Mouse (Mus musculus): ENCODE data around the gene Ptprj.

Gene Ptprj

GRCm38 (mm10) chr2:90580236-90581005 is at the start of gene Ptprj:
Ptprj (minus strand) TSS chr2:90580647.
- peak; percentile 73 for DNase-seq

GRCm38 (mm10) chr2:90629552-90629951 is 49.1 kb upstream of the Ptprj start:
- no peak for DNase-seq

- DNase-seq, result no peak
Observed at GRCm38 (mm10) chr2:90628261-90628660, 47.8 kb upstream of the Ptprj start.

GRCm38 (mm10) chr2:90624920-90625319 is 44.5 kb upstream of the Ptprj start:
- peak; percentile 88 for DNase-seq

- peak; percentile 76 for DNase-seq
Observed at GRCm38 (mm10) chr2:90624339-90624738, 43.9 kb upstream of the Ptprj start.

GRCm38 (mm10) chr2:90620815-90621214 is 40.4 kb upstream of the Ptprj start:
- no peak for DNase-seq

- no peak for DNase-seq
Observed at GRCm38 (mm10) chr2:90619648-90620047, 39.2 kb upstream of the Ptprj start.

GRCm38 (mm10) chr2:90614651-90615171 is 34.3 kb upstream of the Ptprj start:
- no peak for DNase-seq

GRCm38 (mm10) chr2:90613591-90613990 is 33.1 kb upstream of the Ptprj start:
- DNase-seq, result no peak

GRCm38 (mm10) chr2:90613006-90613405 is 32.6 kb upstream of the Ptprj start:
- DNase-seq, result no peak

GRCm38 (mm10) chr2:90611959-90612571 is 31.6 kb upstream of the Ptprj start:
- DNase-seq, result no peak

GRCm38 (mm10) chr2:90601056-90601455 is 20.6 kb upstream of the Ptprj start:
- no peak for DNase-seq

- no peak for DNase-seq
Observed at GRCm38 (mm10) chr2:90588141-90588540, 7.7 kb upstream of the Ptprj start.

- DNase-seq, result no peak
Observed at GRCm38 (mm10) chr2:90584506-90584905, 4.1 kb upstream of the Ptprj start.

GRCm38 (mm10) chr2:90583628-90584131 is 3.2 kb upstream of the Ptprj start:
- peak; percentile 48 for DNase-seq

GRCm38 (mm10) chr2:90582814-90583213 is 2.4 kb upstream of the Ptprj start:
- peak; percentile 3 for DNase-seq

- peak; percentile 7 for DNase-seq
Observed at GRCm38 (mm10) chr2:90582311-90582710, 1.9 kb upstream of the Ptprj start.

GRCm38 (mm10) chr2:90581796-90582125 is 1.3 kb upstream of the Ptprj start:
- DNase-seq, result peak; percentile 7

- DNase-seq, result peak; percentile 35
Observed at GRCm38 (mm10) chr2:90581006-90581795, 754 bp upstream of the Ptprj start.

GRCm38 (mm10) chr2:90579728-90580235 is 665 bp downstream of the Ptprj start:
- DNase-seq, result peak; percentile 69

- DNase-seq, result peak; percentile 26
Observed at GRCm38 (mm10) chr2:90579038-90579727, 1.3 kb downstream of the Ptprj start.
